Mouse (Mus musculus): ENCODE results near the gene Crim1.
A peak's percentile ranks its signal among the peaks of the same experiment; 100 is the strongest.

Crim1 gene

DNA sequence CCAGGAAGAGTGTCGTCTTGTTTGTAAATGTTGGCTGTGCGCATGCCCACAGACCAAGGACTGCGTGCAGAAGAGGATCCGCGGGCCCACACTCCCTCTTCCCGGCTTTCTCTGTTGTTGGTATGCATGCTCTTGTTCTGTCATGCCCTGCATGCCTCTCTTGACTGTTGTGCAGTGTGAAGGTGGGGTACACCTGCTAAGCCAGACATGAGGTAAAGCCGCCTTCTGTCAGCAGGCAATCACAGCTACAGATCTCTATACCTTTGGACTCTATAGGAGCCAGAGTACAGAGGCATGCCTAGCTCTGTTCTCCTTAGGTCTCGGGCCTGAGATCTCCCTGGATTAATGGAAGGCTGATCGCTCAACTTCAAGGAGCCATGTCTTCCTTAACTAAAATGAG lies 55.7 kb downstream of the Crim1 start:
- no peak for DNase-seq

DNA sequence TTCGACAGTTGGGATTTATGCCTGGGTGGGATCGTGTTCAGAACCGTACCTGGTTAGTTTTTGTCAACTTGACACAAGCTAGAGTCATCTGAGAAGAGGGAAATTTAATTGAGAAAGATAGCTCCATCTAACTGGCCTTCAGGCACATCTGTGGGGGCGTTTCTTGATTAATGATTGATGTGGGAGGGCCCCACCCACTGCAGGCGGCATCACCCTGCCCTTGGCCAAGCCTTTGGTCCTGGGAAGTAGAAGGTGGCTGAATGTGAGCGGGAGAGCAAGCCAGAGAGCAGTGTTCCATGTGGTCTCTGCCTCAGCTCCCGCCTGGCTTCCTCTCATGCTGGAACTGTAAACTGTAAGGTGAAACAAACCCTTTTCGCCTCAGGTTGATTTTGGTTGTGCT lies 56.5 kb downstream of the Crim1 start:
- DNase-seq = no peak

DNA sequence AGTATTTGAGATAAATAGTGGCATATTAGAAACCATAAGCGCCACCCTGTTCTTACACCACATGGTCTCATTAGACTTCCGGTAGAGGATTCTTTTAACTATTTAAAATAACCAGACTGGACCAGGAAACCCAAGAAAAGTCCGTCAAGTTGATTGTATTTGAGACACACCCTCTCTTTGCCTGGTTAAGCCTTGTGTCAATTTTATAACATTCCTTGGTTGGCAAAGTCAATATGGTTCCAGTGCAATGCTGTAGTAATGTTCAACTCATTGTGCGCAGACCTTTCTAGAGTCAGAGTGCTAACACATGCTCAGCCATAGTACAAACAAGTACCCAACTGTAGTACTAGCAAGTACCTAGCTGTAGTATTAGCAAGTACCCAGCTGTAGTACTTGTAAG lies 61.6 kb downstream of the Crim1 start:
- DNase-seq = no peak

DNA sequence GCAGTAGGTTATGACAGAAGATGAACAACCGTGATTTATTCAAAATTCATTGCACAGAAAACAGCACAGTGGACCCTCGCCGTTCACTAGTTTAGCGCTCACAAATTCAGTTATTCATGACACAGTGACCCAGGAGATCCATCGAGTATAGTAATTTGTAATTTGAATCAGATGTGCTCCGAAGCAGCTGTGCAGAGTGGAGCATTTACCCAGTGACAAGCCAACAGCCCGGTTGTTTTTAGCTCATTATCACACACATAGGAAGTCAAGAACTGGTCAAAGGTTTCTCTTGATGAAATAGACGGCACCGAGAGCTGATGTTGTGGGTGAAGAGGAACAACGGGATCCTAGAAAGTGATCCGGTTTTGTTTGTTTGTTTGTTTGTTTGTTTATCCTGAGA lies 64.1 kb downstream of the Crim1 start:
- DNase-seq = no peak

DNA sequence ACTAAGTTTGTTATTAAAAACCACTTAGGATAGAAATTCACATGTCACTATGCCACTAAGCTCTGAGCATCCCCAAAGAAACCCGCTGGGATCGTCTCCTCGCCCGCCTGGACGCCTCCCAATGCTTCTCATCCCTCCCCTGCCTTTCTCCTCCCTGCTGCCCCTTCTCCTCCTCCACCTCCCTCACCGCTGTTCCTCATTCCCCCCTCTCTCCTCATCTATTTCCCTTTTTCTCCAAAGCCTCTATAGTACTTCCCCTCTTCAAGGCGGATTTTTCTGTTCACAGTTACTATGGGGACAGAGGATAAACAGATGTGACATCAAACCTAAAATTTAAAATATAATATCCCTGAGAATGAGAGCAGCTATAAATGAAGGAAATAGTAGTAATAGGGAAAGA lies 65.1 kb downstream of the Crim1 start:
- no peak for DNase-seq

DNA sequence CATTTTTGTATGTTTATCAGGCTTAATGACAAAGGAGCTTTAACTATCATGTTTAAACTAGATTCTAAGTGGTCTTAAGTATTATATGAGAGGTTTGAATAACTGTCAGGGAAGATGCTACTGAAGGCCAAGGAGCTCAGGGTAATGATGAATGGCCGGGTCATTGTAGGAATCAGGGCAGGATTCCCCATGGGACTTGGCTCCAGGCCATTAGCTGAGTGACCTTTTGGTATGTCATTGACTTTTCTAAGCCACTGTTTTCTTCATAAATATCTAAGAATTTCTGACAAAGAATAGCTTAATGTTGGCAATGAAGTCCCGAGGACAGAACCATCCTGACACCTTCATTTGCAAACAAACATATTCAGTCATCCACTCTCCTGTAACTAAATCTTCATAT lies 66.2 kb downstream of the Crim1 start:
- DNase-seq = no peak

DNA sequence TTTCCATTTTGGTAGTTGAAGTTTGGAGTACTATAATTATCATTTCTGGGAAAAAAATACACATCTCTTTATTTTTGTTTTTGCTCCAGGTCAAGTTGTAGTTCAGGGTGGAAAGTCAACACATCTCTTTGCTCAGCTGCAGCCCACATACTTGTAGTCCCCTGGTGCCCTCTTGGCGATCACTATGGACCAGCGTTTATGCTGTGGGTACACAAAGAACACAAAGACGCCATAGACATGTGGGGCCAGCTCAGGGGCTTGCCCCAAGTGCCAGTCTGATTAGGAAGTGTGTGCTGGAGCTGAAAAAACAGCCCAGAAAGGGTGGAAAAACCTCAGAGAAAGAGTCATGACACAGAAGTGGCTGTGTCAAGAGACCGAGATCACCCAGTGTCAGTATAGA lies 68.5 kb downstream of the Crim1 start:
- no peak for DNase-seq

DNA sequence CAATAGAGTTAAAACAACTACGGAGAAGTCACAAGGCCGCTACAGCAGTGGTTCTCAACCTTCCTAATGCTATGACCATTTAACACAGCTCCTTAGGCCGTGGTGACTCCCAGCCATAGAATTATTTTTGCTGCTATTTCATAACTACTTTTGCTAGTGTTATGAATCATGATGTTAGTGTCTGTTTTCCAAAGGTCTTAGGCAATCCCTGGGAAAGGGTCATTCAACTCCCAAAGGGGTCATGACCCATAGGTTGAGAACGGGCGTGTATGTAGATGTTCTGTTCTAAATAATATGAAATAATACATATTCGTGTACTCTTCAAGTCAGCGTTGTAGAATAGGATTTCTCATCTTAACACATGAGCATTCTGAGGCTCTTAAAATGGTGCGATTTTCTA lies 69.3 kb downstream of the Crim1 start:
- no peak for DNase-seq

DNA sequence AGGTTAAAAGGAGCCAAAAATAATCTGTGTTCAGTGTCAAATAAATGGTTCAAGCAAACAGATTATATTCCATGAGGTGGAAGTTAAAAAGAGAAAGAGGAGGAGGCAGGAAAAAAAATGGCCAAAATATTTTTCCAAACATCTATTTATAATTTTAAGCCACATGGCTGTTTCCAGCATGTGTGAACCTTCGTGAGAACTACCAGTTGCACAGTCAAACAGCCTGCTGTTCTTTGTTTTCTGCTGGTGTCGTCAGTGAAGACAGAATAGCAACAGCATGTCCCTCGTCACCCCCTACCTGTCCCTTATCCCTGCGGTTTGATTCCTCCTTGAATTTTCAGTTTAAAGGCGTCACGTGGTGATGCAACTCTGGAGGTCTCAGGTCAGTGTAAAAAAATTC lies 70.0 kb downstream of the Crim1 start:
- no peak for DNase-seq

DNA sequence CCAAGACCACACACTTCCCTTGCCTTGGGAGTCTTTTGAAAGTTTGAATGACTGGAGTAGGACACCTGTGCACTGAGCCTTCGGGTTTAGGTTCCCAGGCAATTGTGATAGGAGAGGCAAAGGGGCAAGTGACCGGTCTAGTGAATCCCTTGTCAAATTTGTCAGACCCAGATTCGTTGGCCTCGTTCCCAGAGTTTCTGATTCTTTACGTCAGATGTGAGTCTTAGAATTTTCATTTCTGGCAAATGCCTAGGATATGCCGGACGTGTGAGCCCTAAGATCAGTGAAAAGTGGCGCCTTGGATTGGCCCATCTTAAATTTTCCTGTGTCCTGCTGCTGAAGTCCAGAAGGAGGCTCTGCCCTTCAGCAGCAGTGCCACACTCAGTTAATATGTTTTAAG lies 71.7 kb downstream of the Crim1 start:
- DNase-seq = peak; percentile 27

DNA sequence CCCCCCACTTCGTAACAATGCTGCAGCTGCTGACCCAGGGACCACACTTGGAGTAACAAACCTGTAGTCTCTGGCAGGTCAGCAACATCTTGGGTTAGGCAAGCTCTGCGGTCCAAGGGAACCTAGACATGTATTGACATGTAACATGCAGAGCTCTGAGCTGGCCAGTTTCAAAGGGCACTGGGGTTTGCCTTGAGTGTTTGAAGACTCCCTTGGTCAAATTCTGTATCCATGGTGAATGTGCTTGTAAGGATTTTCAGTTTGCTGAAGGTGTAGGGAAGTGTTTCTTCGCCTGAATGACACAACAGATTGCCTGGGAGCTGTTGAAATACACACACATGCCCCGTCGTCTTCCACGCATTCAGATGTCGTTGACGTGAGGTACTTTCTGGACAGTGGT lies 72.1 kb downstream of the Crim1 start:
- DNase-seq = no peak

DNA sequence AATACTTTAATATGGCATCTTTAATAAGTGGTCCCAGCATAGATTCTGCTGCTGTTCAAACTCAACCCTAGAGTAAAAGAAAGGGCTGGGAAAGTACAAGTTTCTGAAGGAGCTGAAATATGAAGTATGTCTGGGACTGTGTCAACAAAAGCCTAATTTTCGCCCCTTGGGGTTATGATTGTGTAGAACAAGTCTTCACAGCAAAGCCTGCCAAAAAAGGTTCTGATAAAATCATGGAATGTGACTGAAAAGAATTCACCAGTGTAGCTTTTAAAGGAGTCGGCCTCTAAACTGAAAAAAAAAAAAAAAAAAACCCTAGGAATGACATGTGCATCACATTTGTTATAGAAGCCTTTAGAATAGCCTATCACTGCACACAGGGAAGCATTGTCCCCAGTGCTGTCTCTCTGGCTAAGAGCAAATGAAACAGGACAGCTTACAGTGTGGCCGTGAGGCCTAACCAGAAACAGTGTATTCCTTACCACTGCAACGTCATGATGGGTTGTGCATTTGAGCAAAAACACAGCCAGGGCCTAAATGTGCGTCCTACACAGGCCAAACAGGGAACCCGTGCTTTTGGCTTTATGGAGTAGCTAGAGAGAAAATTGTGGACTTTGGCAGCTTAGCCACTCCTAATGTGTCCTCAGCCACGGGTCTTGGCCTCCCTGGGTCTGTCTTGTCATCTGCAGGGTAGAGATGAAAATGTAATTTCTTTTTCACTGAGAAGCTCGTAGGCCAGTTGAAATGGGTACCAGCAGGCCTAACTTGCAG lies 72.8 kb downstream of the Crim1 start:
- DNase-seq = no peak

DNA sequence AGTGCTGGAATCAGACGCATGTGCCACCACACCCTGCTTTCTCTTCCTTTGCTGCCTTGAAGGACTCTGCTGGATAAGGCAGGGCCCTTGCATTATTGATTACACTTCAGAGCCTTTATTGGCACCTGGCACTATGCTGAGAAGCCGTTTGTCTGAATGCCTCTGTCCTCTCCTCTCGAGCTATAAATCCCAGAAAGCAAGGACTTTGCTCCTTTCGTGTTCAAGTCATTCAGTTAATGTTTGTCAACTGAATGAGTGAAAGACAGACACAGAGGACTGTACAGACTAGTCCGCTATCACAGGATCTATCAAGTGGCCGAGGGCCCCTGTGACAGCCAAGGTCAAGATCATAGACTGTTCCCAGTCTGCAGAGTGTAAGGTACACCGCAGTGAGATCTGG lies 73.8 kb downstream of the Crim1 start:
- no peak for DNase-seq

DNA sequence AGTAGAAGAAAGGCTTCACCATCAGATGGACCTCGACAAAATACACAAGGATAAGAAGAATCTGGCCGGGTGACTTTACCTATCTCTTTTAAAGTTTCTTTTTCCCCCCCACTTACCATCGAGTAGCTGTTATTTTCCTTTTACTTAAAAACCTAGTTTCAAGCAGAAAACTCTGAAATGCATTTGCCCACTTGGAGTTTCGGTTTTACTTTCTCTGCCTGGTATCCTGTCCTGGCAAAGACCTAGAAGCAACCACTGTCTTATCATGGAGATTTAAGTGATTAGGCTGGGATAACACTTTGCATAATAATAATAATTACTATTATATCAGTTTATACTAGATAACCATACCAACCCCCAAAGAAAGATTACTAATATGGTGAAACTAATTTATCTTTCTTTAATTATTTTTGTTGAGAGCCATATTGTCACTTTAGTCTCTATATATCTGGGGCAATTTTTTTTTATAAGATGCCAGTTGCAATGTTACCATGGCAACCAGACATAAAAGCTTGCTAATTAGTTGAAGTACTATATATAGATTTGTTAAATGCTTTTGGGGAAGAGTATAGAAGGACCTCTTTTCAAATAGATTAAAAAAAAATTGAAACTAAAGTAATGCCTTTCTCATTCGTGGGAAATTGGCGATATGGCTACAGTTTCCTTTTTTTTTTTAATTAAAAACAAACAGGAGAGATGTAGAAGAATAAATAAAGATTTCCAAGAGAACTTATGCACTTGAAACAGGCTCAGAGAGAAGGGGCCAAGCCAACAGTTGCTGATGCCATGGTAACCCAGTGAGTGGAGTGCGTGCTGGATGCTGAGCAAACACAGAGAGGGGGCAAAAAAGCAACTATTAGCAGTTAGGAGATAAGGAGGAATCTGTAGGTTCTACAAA lies 74.8 kb downstream of the Crim1 start:
- no peak for DNase-seq

DNA sequence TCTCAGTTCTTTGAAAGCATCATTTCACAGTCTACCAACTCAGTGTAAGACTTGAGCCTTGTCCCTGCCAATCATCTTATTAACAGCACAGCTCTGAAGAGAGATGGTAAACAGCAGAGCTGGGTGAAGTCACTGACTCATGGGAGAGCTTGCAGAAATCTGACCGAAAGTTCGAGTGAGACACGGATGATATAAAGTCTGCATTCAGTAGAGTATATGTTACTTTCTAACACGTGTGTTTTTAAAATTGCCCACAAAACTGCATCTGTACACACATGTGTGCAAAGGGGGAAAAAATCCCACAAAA lies 75.4 kb downstream of the Crim1 start:
- no peak for DNase-seq

DNA sequence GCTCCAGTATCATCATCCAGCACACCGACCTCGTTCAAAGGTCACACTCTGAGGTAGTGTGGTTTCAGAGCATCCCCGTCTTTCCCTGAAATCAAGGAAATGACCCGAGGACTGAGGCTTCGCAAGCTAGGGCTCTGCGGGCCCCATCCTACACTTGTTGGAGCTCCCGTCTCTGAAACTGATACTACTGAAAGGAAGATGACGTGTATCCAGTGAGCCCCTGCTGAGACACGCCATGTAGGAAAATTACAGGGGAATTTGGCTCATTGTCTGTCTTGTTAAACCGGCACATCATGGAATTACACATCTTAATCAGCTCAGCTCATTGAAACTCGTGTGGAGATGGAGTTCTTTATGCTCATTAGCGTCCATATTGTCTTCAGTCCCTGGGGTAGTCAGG lies 79.1 kb downstream of the Crim1 start:
- DNase-seq = no peak

DNA sequence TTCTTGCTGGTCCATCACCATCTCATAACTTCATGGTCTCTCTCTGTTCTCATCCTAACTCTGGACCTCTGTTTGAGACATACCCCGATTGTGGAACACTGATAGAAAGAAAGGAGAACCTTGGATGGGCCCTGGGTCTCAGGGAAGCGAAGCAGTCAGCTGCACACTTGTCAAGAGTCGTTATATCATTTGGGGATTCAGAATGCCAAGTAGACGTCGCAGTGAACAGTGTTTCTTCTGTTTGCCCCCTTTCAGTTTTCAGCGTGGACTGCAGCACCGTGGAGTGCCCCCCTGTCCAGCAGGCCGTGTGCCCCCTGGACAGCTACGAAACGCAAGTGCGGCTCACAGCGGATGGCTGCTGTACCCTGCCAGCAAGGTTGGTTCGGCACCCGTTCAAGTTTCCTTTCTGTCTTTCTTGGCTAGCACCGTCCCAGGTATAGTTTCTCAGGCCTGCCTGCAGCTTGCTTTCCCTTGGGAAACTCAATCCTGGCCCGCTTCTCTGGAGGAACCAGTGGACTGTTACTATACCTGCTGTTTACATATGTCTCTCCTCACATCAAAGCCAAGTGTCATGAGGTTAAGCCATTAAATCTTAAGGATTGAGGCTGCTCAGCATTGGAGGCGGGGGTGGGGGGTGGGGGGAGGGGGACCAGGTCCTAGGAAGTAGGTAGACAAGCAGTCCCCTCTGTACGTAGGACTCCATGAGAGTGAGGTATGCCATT lies 81.1 kb downstream of the Crim1 start:
- DNase-seq = no peak

DNA sequence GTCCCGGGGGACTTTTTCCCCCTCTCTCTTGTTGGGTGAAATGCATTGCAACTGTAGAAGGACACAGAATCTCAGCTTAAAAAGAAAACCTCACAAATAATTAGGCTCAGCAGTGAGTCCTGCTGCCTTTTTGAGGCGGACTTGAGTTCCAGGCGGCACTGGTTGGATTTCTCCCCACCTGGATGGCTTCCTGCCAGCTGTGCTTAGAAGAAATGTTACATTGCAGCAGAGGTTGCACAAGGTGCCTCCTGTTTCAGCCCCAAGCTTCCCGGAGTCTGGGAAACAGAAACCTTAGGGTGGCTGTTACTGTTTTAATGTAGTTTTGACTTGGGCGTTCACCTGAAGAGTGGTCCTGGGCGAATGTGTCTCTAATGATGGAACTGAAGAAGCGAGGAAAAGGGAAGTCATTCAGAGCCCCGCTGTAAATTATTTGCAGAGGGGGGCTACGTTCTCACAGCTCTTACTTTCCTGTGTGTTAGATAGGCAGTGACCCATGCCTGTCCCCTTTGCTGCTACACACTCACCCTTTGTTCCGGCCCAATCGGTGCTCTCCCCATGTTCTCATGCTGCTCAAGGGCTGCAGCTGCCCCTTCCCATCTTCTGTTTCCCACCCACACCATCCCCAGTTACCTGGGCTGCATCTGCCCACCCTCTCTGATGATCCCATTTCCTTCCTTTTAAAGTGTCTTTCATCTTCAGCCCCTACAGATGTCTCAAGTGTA lies 83.4 kb downstream of the Crim1 start:
- DNase-seq = peak; percentile 26

DNA sequence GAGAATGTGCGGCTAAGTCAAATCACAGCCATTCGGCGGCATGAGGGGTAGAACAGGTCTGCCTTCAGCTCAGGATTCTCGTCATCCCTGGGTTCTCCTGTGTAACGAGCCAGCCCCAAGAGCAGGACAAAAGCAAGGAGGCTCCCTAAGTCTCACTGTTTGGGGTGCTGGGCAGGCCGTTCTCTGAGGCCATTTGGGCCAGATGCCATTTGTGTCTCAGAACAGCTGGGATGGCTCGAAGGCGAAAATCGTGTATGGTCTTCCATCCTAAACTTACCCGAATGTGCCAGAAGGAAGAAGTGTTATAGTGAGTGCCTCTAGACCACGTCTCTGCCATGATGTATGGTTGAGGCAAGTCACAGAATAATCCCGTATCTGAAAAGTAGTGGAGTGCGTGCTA lies 86.0 kb downstream of the Crim1 start:
- no peak for DNase-seq

DNA sequence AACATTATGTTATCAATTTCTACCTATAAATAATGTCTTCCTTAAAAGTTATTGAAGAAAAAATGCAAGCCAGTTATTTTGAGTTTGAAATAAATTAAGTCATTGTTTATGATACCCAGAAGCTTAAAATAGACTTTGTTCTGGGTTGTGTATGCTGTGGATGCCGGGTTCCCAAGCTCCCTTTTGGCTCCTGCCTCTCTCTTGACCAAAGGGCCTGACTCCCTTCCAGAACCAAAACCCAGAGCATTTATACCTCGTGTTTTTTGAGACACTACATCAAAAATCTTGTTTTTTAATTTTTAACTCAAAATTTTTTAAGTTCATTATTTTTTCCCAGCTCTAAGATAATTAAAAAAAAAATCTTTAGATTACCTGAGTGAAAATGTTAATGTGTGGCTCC lies 87.3 kb downstream of the Crim1 start:
- DNase-seq = no peak

DNA sequence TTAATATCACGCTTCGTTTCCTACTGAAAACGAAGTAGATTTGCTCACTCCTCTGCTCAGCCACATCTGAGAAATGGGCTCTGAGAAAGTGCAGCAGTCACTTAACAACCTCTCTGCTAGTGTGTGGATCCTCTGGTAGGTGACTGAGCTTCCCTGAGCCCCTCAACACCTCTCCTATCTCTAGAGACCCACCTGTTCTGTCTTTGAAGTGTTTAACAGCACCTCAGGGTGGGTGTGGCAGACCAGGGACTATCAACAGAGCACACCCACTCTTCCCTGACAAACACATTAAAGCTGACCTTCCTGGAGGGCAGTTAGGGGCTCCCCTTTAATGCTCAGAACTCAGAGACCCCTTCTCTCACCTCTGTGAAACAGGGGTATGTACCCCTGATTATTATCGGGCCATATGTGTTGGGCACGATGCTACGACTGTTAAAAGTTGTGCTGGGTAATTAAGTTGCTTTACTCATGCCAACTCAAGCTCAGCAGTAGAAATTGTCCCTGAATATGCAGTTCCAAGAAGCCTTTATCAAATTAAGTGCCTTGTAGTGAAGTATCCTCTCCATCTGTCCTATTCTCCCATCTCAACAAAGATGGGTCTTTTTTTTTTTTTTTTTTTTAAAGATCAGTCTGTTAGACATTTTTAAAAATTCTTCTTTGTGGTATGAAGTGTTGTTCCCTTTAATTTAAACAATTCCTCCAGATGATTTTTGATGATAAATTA lies 90.3 kb downstream of the Crim1 start:
- no peak for DNase-seq

DNA sequence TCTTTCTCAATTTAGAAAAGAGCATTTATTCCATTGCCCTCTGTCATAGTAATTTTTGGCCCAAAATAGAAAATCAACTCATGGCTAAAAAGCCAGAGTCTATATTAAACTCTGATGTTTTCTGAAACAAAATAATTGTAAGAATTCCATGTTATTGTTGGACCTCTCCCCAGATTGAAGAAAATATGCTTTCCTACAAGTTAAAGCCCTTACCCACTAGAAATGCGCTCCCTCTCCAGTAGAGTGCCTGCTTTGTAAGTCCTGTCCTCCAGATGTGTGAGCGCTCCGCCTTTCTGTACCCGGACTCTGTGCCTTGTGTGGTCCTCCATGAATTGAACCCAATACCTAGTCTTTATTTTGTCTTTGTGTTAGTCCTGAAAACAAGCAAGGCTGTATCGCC lies 91.0 kb downstream of the Crim1 start:
- DNase-seq = no peak

DNA sequence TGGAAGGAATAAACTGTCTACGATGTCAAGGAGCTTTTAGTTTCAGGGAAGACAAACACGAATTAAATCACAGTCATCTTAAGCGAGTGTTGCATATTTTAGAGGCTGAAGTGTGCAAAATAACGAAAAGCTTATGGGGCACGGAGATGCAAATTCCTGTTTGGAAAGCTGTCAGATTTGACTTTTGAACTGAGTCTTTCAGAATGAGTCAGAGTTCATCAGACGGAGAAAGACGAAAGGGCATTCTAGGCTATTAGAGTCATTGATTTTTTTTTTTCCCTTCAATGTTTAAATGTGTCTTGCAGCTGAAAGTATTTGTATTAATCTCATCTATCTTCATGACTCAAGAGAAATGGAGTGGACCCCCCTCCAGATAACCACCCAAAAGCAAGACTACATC lies 92.3 kb downstream of the Crim1 start:
- no peak for DNase-seq

Data from lung, postnatal 14 days (tissue).